Mouse (Mus musculus) left cerebral cortex, postnatal 4 days (tissue): ENCODE results near the gene Slc25a23. TPM values are rescaled to one million over a fixed set of nuclear protein-coding genes. Genes with fewer than 3 reads are reported as not detected.

Experiments
- DNase-seq: peaks from one replicate; pipeline ENCODE4 v3.0.0-alpha.2; 2022
- intact Hi-C: fragments of 180-260 bp; cut with DNase I; formaldehyde crosslinking; loops from one replicate; pipeline ENCODE4 v1.15.1; 2025
- total RNA-seq, 2 experiments: library from RNA; stranded (reverse); gene quantifications; 2 replicates each; pipeline ENCODE4 v1.2.3; 2021

The Slc25a23 gene
- total RNA-seq: 100 to 1,000 TPM; 188 to 219 TPM

- intact Hi-C loops: no loop called here
- peak; percentile 89 for DNase-seq
Measured at GRCm38 (mm10) chr17:57059486-57059977, at the start of gene Slc25a23. Gene Slc25a23, minus strand, starts transcription at chr17:57059863.

- intact Hi-C loops: no loop called here
- DNase-seq: no peak
Measured at GRCm38 (mm10) chr17:57108666-57109171, 49.1 kb upstream of the Slc25a23 start.

GRCm38 (mm10) chr17:57108040-57108665, 48.5 kb upstream of the Slc25a23 start:
- DNase-seq: no peak
- intact Hi-C loops: no loop called here

GRCm38 (mm10) chr17:57107064-57107463, 47.4 kb upstream of the Slc25a23 start:
- no peak for DNase-seq
- intact Hi-C loops: no loop called here

GRCm38 (mm10) chr17:57106035-57106368, 46.3 kb upstream of the Slc25a23 start:
- DNase-seq: no peak
- intact Hi-C loops: no loop called here

GRCm38 (mm10) chr17:57105181-57106034, 45.7 kb upstream of the Slc25a23 start, which contains the start of gene Tnfsf9:
Gene Tnfsf9, plus strand, starts transcription at chr17:57105325.
- peak; percentile 64 for DNase-seq
- intact Hi-C loops: no loop called here

GRCm38 (mm10) chr17:57104496-57104895, 44.8 kb upstream of the Slc25a23 start:
- no peak for DNase-seq
- intact Hi-C loops: no loop called here

GRCm38 (mm10) chr17:57102276-57102675, 42.6 kb upstream of the Slc25a23 start:
- intact Hi-C loops: no loop called here
- DNase-seq: no peak

- intact Hi-C loops: loop anchor here (5.0 to 10.0 kb wide), 2 partner anchors 68 to 235 kb away; no protein-coding TSS in a partner anchor
- peak; percentile 30 for DNase-seq
Measured at GRCm38 (mm10) chr17:57099629-57100325, 40.1 kb upstream of the Slc25a23 start.

- no peak for DNase-seq
- intact Hi-C loops: loop anchor here (5.0 to 10.0 kb wide), 2 partner anchors 69 to 236 kb away; no protein-coding TSS in a partner anchor
Measured at GRCm38 (mm10) chr17:57098321-57098720, 38.7 kb upstream of the Slc25a23 start.

GRCm38 (mm10) chr17:57096623-57096920, 36.9 kb upstream of the Slc25a23 start:
- peak; percentile 87 for DNase-seq
- intact Hi-C loops: loop anchor here (5.0 to 10.0 kb wide), 2 partner anchors 71 to 238 kb away; no protein-coding TSS in a partner anchor

GRCm38 (mm10) chr17:57095855-57096622, 36.4 kb upstream of the Slc25a23 start:
- intact Hi-C loops: loop anchor here (5.0 to 10.0 kb wide), 2 partner anchors 71 to 239 kb away; no protein-coding TSS in a partner anchor
- DNase-seq: no peak

- intact Hi-C loops: loop anchor here (10.0 kb wide), 1 partner anchor 241 kb away; no protein-coding TSS in a partner anchor
Measured at GRCm38 (mm10) chr17:57094222-57094621, 34.6 kb upstream of the Slc25a23 start.

GRCm38 (mm10) chr17:57087049-57087832, 27.6 kb upstream of the Slc25a23 start, which contains the start of gene Tubb4a:
Gene Tubb4a, minus strand, starts transcription at chr17:57087782.
- intact Hi-C loops: no loop called here
- DNase-seq: peak; percentile 81

More at GRCm38 (mm10) chr17:57094222-57094621, 34.6 kb upstream of the Slc25a23 start:
- no peak for DNase-seq

- DNase-seq: peak; percentile 72
- intact Hi-C loops: no loop called here
Measured at GRCm38 (mm10) chr17:57085970-57086757, 26.5 kb upstream of the Slc25a23 start.

- DNase-seq: no peak
- intact Hi-C loops: no loop called here
Measured at GRCm38 (mm10) chr17:57082481-57082880, 22.8 kb upstream of the Slc25a23 start.

- intact Hi-C loops: no loop called here
- no peak for DNase-seq
Measured at GRCm38 (mm10) chr17:57081234-57081842, 21.7 kb upstream of the Slc25a23 start.

- no peak for DNase-seq
- intact Hi-C loops: no loop called here
Measured at GRCm38 (mm10) chr17:57079919-57080318, 20.3 kb upstream of the Slc25a23 start.
